Mouse (Mus musculus) ES-E14 (cell line): Measurements from ENCODE around the gene Rapgef3.

Source experiments
- HCFC1 ChIP-seq: IDR thresholded peaks from 2 replicates; pipeline ENCODE4 v1.6.1; 2012; ENCODE audit warnings: low read length, inconsistent platforms, borderline replicate concordance; ENCODE audit not compliant: insufficient read depth
- MAFK ChIP-seq: IDR thresholded peaks from 2 replicates; pipeline ENCODE4 v1.6.1; 2014; ENCODE audit warnings: mild to moderate bottlenecking, low read depth, low read length, inconsistent platforms; ENCODE audit not compliant: insufficient read depth
- ZNF384 ChIP-seq: IDR thresholded peaks from 2 replicates; pipeline ENCODE4 v1.6.1; 2012; ENCODE audit warnings: low read depth, low read length, inconsistent platforms

DNA sequence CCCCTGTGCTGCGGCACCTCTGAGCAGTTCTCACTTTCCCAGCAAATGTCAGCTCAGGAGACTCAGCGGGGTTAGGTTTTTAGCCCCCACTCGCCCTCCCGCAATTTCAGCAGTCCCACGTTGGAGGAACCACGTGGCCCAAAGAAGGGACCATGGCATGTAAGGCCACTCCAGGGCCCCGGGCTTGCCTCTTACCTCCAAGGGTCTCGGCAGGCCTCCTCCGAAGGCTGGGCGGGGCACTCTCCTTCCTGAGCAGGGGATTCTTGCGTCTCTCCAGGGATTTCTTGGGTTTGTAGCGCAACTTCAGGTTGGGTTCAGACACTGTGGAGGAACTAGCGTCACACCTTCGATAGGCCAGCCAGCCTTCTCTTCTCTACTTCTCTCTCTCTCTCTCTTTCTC, 41.4 kb upstream of the Rapgef3 start:
- no peak for TF ChIP-seq ZNF384
- no peak for TF ChIP-seq HCFC1
- TF ChIP-seq MAFK: no peak
